Mouse (Mus musculus) spleen, adult 2 months (tissue): ENCODE measurements around the gene Ccz1. TPM values are rescaled to one million over a fixed set of nuclear protein-coding genes. Genes with fewer than 3 reads are reported as not detected.

ENCODE experiments used
- DNase-seq, 2 experiments: peaks; one replicate each; pipeline versions ENCODE4 v3.0.0 to v3.0.0-alpha.2; 2012 to 2021; ENCODE audit warnings: low spot score in 2 of 2, low read depth in 1 of 2
- H3K27ac ChIP-seq: fragments of 200-500 bp; 2 replicates; pipeline ENCODE4 v1.5.1; 2012; ENCODE audit warnings: low read length, inconsistent platforms; ENCODE audit not compliant: insufficient read depth
- H3K27me3 ChIP-seq: fragments of 200-500 bp; 2 replicates; pipeline ENCODE4 v1.6.1; 2012; ENCODE audit warnings: mild to moderate bottlenecking, moderate library complexity, low read length, inconsistent platforms; ENCODE audit not compliant: control insufficient read depth, insufficient read depth
- H3K36me3 ChIP-seq: fragments of 200-500 bp; 2 replicates; pipeline ENCODE4 v1.6.1; 2012; ENCODE audit warnings: mild to moderate bottlenecking, low read length, inconsistent platforms; ENCODE audit not compliant: control insufficient read depth, insufficient read depth
- H3K4me1 ChIP-seq: fragments of 200-500 bp; 2 replicates; pipeline ENCODE4 v1.6.1; 2011; ENCODE audit warnings: inconsistent platforms; ENCODE audit not compliant: control insufficient read depth, insufficient read depth, insufficient read length
- H3K4me3 ChIP-seq: fragments of 200-500 bp; 2 replicates; pipeline ENCODE4 v1.5.1; 2011; ENCODE audit warnings: mild to moderate bottlenecking, inconsistent platforms; ENCODE audit not compliant: insufficient read depth, insufficient read length; ENCODE audit errors: extremely low read depth
- CTCF ChIP-seq: fragments of 200-500 bp; IDR thresholded peaks from 2 replicates; pipeline ENCODE4 v1.5.1; 2011; ENCODE audit warnings: mild to moderate bottlenecking, inconsistent platforms; ENCODE audit not compliant: insufficient read depth, insufficient read length, insufficient replicate concordance; ENCODE audit errors: extremely low read depth
- POLR2A ChIP-seq: fragments of 200-500 bp; IDR thresholded peaks from 2 replicates; pipeline ENCODE4 v1.6.1; 2011; ENCODE audit warnings: low read depth, low read length, inconsistent platforms
- WGBS: fragments of 180-500 bp; shearing (Covaris S2); methylation state at CpG from one replicate; pipeline ENCODE4 v1.1.7; 2018; 5-methylcytosine and 5-hydroxymethylcytosine counted together
- polyA plus RNA-seq: library from polyadenylated mRNA; depleted of rRNA; stranded (reverse); fragments of >200 nt; gene quantifications from 2 replicates; pipeline ENCODE4 v1.2.3, GENCODE M21; 2012

Ccz1 gene
- polyA plus RNA-seq, 1 experiment: 5.9 TPM

DNA sequence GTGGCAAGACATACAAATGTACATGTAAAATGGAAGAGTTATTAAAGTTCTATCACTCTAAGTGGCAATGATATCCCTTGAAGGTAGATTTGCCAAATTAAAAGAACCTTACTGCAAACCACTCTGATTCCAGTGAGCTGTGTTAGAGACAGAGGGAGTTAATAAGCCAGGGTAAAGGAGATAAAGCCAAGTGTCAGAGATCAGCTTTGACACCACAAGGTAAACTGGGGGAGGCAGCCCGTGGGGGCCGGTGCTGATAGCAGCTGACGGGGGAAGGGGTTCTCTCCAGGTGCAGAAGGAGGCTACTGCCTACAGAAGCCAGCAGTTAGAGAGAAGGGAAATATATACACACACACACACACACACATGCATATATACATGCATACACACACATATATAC lies 42.0 kb downstream of the Ccz1 start:
- no peak overlapping the region for H3K27ac ChIP-seq
- no peak overlapping the region for H3K4me3 ChIP-seq
- H3K4me1 ChIP-seq: no peaks in the 10 kb centered on the region
- H3K27me3 ChIP-seq: no peaks in the 10 kb centered on the region
- H3K36me3 ChIP-seq: no peaks in the 10 kb centered on the region
- TF ChIP-seq POLR2A: no peak
- no peak for TF ChIP-seq CTCF
- 75% methylated on average over 3 of the region's 3 CpGs for WGBS
- DNase-seq: no peak

DNA sequence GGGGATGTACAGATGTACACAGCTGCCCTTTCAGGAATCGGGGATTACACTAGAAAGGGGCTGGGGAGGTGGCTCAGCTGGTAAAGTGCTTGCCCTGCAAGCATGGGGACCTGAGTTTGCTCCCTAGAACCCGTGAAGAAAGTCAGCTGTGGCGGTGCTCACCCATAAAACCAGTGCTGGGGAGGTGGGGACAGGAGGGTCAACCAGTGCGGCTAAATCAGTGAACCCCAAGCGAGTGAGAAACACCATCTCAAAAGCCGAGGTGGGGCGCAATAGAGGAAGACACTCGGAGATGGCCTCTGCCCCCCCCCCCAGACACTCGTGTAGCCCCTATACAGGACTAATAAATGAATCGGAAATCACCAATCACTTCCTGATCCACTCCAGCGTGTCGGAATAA lies 48.0 kb downstream of the Ccz1 start:
- no peaks in the 10 kb centered on the region for H3K27me3 ChIP-seq
- 88% methylated on average over 12 of the region's 12 CpGs for WGBS
- H3K4me3 ChIP-seq: no peak overlapping the region

DNA sequence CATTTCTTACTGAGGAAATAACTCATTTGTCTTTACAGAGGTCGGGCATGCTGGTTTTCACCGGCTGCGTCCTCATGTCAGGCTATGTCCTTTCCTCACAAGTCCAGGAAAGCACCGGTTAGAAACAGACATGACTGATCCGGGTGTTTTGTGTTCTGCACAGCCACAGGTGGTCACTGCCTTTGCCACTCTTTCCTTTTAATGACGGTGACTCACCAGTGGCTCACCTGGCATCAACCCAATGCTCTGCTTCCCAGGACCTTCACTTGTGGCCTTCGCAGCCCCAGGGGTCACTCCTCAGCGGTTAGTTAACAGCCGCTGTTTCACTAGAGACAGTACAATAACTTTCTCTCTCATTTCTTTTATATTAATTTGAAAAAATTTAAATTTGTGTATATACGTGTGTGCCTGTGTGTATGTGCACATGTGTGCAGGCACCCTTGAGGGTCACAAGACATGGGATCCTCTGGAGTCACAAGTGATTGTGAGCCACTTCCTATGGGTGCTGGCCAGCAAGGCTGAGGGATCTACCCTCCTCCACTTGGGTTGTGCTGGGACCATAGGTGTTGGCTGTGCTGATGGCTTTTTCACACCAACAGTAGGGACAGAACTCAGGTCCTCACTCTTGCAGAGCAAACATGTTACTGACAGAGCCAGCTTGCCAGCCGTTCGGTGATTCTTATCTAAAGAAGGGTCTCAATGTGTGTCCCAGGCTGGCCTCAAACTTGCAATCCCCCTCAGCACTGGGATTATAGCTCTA lies 48.9 kb downstream of the Ccz1 start:
- no peak for DNase-seq
- no peak overlapping the region for H3K4me3 ChIP-seq
- TF ChIP-seq CTCF: no peak
- no peak for TF ChIP-seq POLR2A
- H3K4me1 ChIP-seq: no peaks in the 10 kb centered on the region
- H3K36me3 ChIP-seq: no peaks in the 10 kb centered on the region
- WGBS: 67% methylated on average over 12 of the region's 12 CpGs
- no peaks in the 10 kb centered on the region for H3K27me3 ChIP-seq
- no peak overlapping the region for H3K27ac ChIP-seq

More for the DNA sequence above, 48.0 kb downstream of the Ccz1 start:
- TF ChIP-seq POLR2A (no peak), CTCF (no peak)
- no peaks in the 10 kb centered on the region for H3K4me1 ChIP-seq
- DNase-seq: no peak
- no peaks in the 10 kb centered on the region for H3K36me3 ChIP-seq
- no peak overlapping the region for H3K27ac ChIP-seq

DNA sequence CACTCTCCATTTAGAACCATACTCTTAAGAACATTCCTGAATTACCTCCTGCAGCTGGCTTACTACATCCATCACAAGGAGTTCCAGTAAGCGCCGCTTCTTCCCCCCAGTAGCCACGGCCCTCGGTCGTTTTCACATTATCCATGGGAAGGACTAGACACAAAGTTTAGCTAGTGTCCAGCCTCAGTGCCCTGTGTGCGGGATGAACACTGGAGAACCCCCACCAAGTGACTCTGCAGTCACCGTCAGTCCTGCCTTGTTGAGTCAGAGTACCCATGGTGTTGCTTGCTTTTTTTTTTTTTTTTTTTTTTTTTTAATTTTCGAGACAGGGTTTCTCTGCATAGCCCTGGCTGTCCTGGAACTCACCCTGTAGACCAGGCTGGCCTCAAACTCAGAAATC lies 53.5 kb downstream of the Ccz1 start:
- no peak for DNase-seq
- Histone ChIP-seq H3K4me1 (no peaks in the 10 kb centered on the region), H3K27ac (no peak overlapping the region), H3K4me3 (no peak overlapping the region), H3K27me3 (no peaks in the 10 kb centered on the region), H3K36me3 (no peaks in the 10 kb centered on the region)
- TF ChIP-seq POLR2A: no peak
- TF ChIP-seq CTCF: no peak
- WGBS: 91% methylated on average over 8 of the region's 8 CpGs

DNA sequence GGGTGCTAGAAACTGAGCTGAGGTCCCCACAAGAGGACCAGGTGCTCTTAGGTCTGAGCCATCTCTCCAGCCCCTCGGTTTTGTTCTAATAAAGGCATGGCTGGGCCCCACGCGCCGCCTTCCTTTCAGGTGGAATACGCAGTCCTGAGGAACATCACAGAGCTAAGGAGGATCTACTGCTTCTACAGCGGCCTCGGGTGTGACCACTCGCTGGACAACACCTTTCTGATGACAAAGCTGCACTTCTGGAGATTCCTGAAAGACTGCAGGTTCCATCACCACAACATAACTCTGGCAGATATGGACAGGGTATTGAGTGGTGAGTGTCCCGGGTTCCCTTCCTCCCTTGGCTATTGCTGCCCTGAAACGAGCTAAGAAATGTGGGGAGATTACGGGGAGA lies 55.1 kb downstream of the Ccz1 start:
- no peak for DNase-seq
- Histone ChIP-seq H3K4me3 (no peak overlapping the region), H3K27ac (no peak overlapping the region), H3K36me3 (no peaks in the 10 kb centered on the region), H3K4me1 (no peaks in the 10 kb centered on the region), H3K27me3 (no peaks in the 10 kb centered on the region)
- TF ChIP-seq POLR2A (no peak), CTCF (no peak)
- WGBS: 94% methylated on average over 11 of the region's 11 CpGs

DNA sequence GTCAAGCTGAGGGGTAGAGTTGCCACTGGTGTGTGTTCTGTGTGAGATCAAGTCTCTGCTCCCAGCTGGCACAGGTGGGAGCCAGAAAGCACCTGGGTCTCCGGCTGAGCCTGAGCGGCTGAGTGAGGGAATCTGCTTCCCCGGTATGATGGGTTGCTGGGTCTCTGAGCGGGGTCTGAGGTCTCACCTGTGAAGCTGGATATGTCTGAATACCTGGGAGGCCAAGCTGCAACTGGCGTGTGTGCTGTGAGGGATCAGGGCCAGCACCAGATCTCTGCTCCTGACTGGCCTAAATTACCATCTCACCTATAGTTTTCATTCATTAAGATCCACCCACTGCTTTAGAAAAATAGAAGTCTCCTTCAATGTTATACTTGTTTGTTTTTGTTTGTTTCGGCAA lies 57.6 kb downstream of the Ccz1 start:
- Histone ChIP-seq H3K4me1 (no peaks in the 10 kb centered on the region), H3K27ac (no peak overlapping the region), H3K27me3 (no peaks in the 10 kb centered on the region), H3K36me3 (no peaks in the 10 kb centered on the region), H3K4me3 (no peak overlapping the region)
- no peak for DNase-seq
- TF ChIP-seq CTCF: no peak
- no peak for TF ChIP-seq POLR2A
- WGBS: 91% methylated on average over 6 of the region's 6 CpGs

DNA sequence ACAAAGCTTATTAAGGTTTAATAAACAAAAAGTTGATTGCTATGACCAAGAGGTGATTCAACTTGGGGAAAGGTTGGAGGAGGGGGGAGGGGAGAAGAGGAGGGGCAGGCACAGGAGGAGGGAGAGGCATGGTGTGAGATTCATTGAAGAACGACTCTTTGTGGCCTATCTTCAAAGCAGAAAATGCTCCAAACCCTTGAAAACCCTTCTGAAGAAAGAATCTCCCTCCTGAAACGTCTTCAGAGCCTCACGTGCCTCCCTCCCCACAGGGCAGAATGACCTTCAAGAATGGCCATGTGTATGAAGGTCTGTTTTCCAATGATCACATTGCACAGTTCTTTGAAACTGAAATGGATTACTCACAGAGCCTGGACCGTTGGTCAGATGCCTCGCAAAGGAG lies 64.7 kb downstream of the Ccz1 start:
- Histone ChIP-seq H3K27me3 (no peaks in the 10 kb centered on the region), H3K36me3 (no peaks in the 10 kb centered on the region), H3K27ac (no peak overlapping the region), H3K4me1 (no peaks in the 10 kb centered on the region), H3K4me3 (no peak overlapping the region)
- TF ChIP-seq POLR2A: no peak
- no peak for DNase-seq
- 59% methylated on average over 5 of the region's 5 CpGs for WGBS
